Mouse (Mus musculus) liver, adult 2 months (tissue): ENCODE measurements around the gene Dgkb. TPM values are rescaled to one million over a fixed set of nuclear protein-coding genes. Genes with fewer than 3 reads are reported as not detected.

Source experiments
- DNase-seq: peaks from one replicate; pipeline ENCODE4 v3.0.0-alpha.2; 2011; ENCODE audit warnings: low read depth, low spot score; ENCODE audit errors: extremely low read depth
- H3K27ac ChIP-seq: fragments of 200-500 bp; replicated peaks from 2 replicates; pipeline ENCODE4 v1.5.1; 2012; ENCODE audit warnings: low read depth, mild to moderate bottlenecking, control low read depth, inconsistent platforms, low read length; ENCODE audit not compliant: insufficient read depth
- H3K27me3 ChIP-seq: fragments of 200-500 bp; 2 replicates; pipeline ENCODE4 v1.6.1; 2012; ENCODE audit warnings: mild to moderate bottlenecking, moderate library complexity, low read length, inconsistent platforms; ENCODE audit not compliant: control insufficient read depth, insufficient read depth
- H3K36me3 ChIP-seq: fragments of 200-500 bp; 2 replicates; pipeline ENCODE4 v1.6.1; 2012; ENCODE audit warnings: low read length, inconsistent platforms; ENCODE audit not compliant: control insufficient read depth, insufficient read depth
- H3K4me1 ChIP-seq: fragments of 200-500 bp; 2 replicates; pipeline ENCODE4 v1.6.1; 2011; ENCODE audit warnings: low read length; ENCODE audit not compliant: control insufficient read depth, insufficient read depth
- H3K4me3 ChIP-seq: fragments of 200-500 bp; 2 replicates; pipeline ENCODE4 v1.5.1; 2011; ENCODE audit warnings: low read depth, mild to moderate bottlenecking, control low read depth, low read length, moderate library complexity; ENCODE audit not compliant: insufficient read depth
- H3K79me2 ChIP-seq: fragments of 200-500 bp; 2 replicates; pipeline ENCODE4 v1.6.1; 2012; ENCODE audit warnings: inconsistent platforms, mild to moderate bottlenecking, low read length, moderate library complexity; ENCODE audit not compliant: control insufficient read depth, insufficient read depth
- H3K9ac ChIP-seq: fragments of 200-500 bp; 2 replicates; pipeline ENCODE4 v1.6.1; 2012; ENCODE audit warnings: low read depth, mild to moderate bottlenecking, control low read depth, inconsistent platforms, low read length
- CTCF ChIP-seq: fragments of 200-500 bp; IDR thresholded peaks from 2 replicates; pipeline ENCODE4 v1.5.1; 2011; ENCODE audit warnings: low read depth, low read length, control low read depth
- POLR2A ChIP-seq: fragments of 200-500 bp; IDR thresholded peaks from 2 replicates; pipeline ENCODE4 v1.6.1; 2011; ENCODE audit warnings: low read length, control low read depth; ENCODE audit not compliant: insufficient read depth; ENCODE audit errors: extremely low read depth
- WGBS: fragments of 180-500 bp; shearing (Covaris S2); methylation state at CpG from one replicate; pipeline ENCODE4 v1.1.7; 2018; 5-methylcytosine and 5-hydroxymethylcytosine counted together
- polyA plus RNA-seq: library from polyadenylated mRNA; depleted of rRNA; stranded (reverse); fragments of >200 nt; gene quantifications from 2 replicates; pipeline ENCODE4 v1.2.3, GENCODE M21; 2012
- total RNA-seq: library from RNA; depleted of rRNA; stranded (reverse); fragments of >200 nt; gene quantifications from 2 replicates; pipeline ENCODE4 v1.2.3, GENCODE M21; 2014

The Dgkb gene
- total and polyA plus RNA-seq, 2 experiments, result under 0.01 to 0.04 TPM

- TF ChIP-seq CTCF (no peak), POLR2A (no peak)
- DNase-seq, result no peak
- H3K27ac ChIP-seq, result no peak overlapping the region
- WGBS, result 73% methylated on average over 1 of the region's 1 CpGs
- H3K9ac ChIP-seq, result no peak overlapping the region
- H3K79me2 ChIP-seq, result no peaks in the 10 kb centered on the region
- no peaks in the 10 kb centered on the region for H3K27me3 ChIP-seq
- H3K36me3 ChIP-seq, result no peaks in the 10 kb centered on the region
- no peak overlapping the region for H3K4me3 ChIP-seq
- no peaks in the 10 kb centered on the region for H3K4me1 ChIP-seq
Measured at GRCm38 (mm10) chr12:38356386-38356785, 538.9 kb downstream of the Dgkb start.

GRCm38 (mm10) chr12:38361491-38361890, 544.0 kb downstream of the Dgkb start:
- Histone ChIP-seq H3K36me3 (no peaks in the 10 kb centered on the region), H3K9ac (no peak overlapping the region), H3K79me2 (no peaks in the 10 kb centered on the region), H3K4me3 (no peak overlapping the region), H3K27ac (no peak overlapping the region), H3K4me1 (no peaks in the 10 kb centered on the region), H3K27me3 (no peaks in the 10 kb centered on the region)
- no peak for TF ChIP-seq POLR2A
- no peak for TF ChIP-seq CTCF
- WGBS, result 92% methylated on average over 4 of the region's 4 CpGs
- DNase-seq, result no peak

GRCm38 (mm10) chr12:38371597-38371996, 554.1 kb downstream of the Dgkb start:
- H3K27me3 ChIP-seq, result no peaks in the 10 kb centered on the region
- no peaks in the 10 kb centered on the region for H3K79me2 ChIP-seq
- TF ChIP-seq CTCF (no peak), POLR2A (no peak)
- 60% methylated on average over 2 of the region's 2 CpGs for WGBS
- H3K9ac ChIP-seq, result no peak overlapping the region
- no peak overlapping the region for H3K27ac ChIP-seq
- no peaks in the 10 kb centered on the region for H3K36me3 ChIP-seq
- DNase-seq, result no peak
- H3K4me1 ChIP-seq, result no peaks in the 10 kb centered on the region
- no peak overlapping the region for H3K4me3 ChIP-seq

GRCm38 (mm10) chr12:38374159-38374558, 556.6 kb downstream of the Dgkb start:
- 49% methylated on average over 3 of the region's 3 CpGs for WGBS
- Histone ChIP-seq H3K79me2 (no peaks in the 10 kb centered on the region), H3K9ac (no peak overlapping the region), H3K4me3 (no peak overlapping the region), H3K4me1 (no peaks in the 10 kb centered on the region), H3K27me3 (no peaks in the 10 kb centered on the region), H3K27ac (no peak overlapping the region), H3K36me3 (no peaks in the 10 kb centered on the region)
- DNase-seq, result no peak
- TF ChIP-seq POLR2A (no peak), CTCF (no peak)

GRCm38 (mm10) chr12:38385942-38386341, 568.4 kb downstream of the Dgkb start:
- Histone ChIP-seq H3K36me3 (no peaks in the 10 kb centered on the region), H3K9ac (no peak overlapping the region), H3K27me3 (no peaks in the 10 kb centered on the region), H3K4me3 (no peak overlapping the region), H3K4me1 (no peaks in the 10 kb centered on the region), H3K27ac (no peak overlapping the region), H3K79me2 (no peaks in the 10 kb centered on the region)
- DNase-seq, result no peak
- TF ChIP-seq CTCF, result no peak
- TF ChIP-seq POLR2A, result no peak
- WGBS, result 80% methylated on average over 6 of the region's 6 CpGs

GRCm38 (mm10) chr12:38386991-38387390, 569.5 kb downstream of the Dgkb start:
- H3K27me3 ChIP-seq, result no peaks in the 10 kb centered on the region
- no peak overlapping the region for H3K27ac ChIP-seq
- TF ChIP-seq POLR2A (no peak), CTCF (no peak)
- no peaks in the 10 kb centered on the region for H3K4me1 ChIP-seq
- 78% methylated on average over 1 of the region's 1 CpGs for WGBS
- no peaks in the 10 kb centered on the region for H3K36me3 ChIP-seq
- H3K9ac ChIP-seq, result no peak overlapping the region
- no peaks in the 10 kb centered on the region for H3K79me2 ChIP-seq
- no peak for DNase-seq
- H3K4me3 ChIP-seq, result no peak overlapping the region
